Mouse (Mus musculus) liver, embryonic 16.5 days (tissue): ENCODE data around the gene Nup93. TPM values are rescaled to one million over a fixed set of nuclear protein-coding genes. Genes with fewer than 3 reads are reported as not detected.
A peak's percentile ranks its signal among the peaks of the same experiment; 100 is the strongest.

ENCODE experiments used
- ATAC-seq: fragments of 200-750 bp; cut with Nextera tagmentation; 2 replicates; pipeline ENCODE4 v1.8.0; 2017; ENCODE audit warnings: low read depth, mild to moderate bottlenecking, moderate number of reproducible peaks, moderate library complexity
- H3K27ac ChIP-seq: fragments of 300-500 bp; sonication (generic); 2 replicates; pipeline ENCODE4 v1.5.1; 2014; ENCODE audit warnings: mild to moderate bottlenecking, low read length
- H3K27me3 ChIP-seq: fragments of 300-500 bp; sonication (generic); 2 replicates; pipeline ENCODE4 v1.6.1; 2014; ENCODE audit warnings: low read depth, low read length, mixed read lengths; ENCODE audit not compliant: control insufficient read depth, insufficient read depth
- H3K36me3 ChIP-seq: fragments of 300-500 bp; sonication (generic); 2 replicates; pipeline ENCODE4 v1.6.1; 2014; ENCODE audit warnings: mild to moderate bottlenecking; ENCODE audit not compliant: control insufficient read depth, insufficient read depth
- H3K4me1 ChIP-seq: fragments of 300-500 bp; sonication (generic); 2 replicates; pipeline ENCODE4 v1.6.1; 2014; ENCODE audit warnings: low read depth, low read length, mixed read lengths; ENCODE audit not compliant: control insufficient read depth
- H3K4me2 ChIP-seq: fragments of 300-500 bp; sonication (generic); 2 replicates; pipeline ENCODE4 v1.6.1; 2014; ENCODE audit warnings: low read depth, low read length, mixed read lengths
- H3K4me3 ChIP-seq: fragments of 300-500 bp; sonication (generic); 2 replicates; pipeline ENCODE4 v1.5.1; 2014; ENCODE audit warnings: low read depth, mild to moderate bottlenecking, low read length
- H3K9ac ChIP-seq: fragments of 300-500 bp; sonication (generic); 2 replicates; pipeline ENCODE4 v1.6.1; 2014; ENCODE audit warnings: low read depth, low read length
- H3K9me3 ChIP-seq: fragments of 300-500 bp; sonication (generic); replicated peaks from 2 replicates; pipeline ENCODE4 v1.6.1; 2016; ENCODE audit warnings: low read length; ENCODE audit not compliant: control insufficient read depth
- WGBS: fragments of 180-500 bp; shearing (Covaris S2); extraction: QIAGEN DNeasy Blood & Tissue Kit; methylation state at CpG from one replicate; pipeline ENCODE4 v1.1.7; 2014; ENCODE audit not compliant: insufficient replicate concordance; 5-methylcytosine and 5-hydroxymethylcytosine counted together
- polyA plus RNA-seq: library from polyadenylated mRNA; unstranded; fragments of >200 nt; fragmentation: Nextera tagmentation; extraction: Ambion mirVana; gene quantifications from 2 replicates; pipeline ENCODE4 v1.2.1, GENCODE M21; 2015

Nup93 gene
- polyA plus RNA-seq, 1 experiment from 2014 or later = 34.0 TPM

DNA sequence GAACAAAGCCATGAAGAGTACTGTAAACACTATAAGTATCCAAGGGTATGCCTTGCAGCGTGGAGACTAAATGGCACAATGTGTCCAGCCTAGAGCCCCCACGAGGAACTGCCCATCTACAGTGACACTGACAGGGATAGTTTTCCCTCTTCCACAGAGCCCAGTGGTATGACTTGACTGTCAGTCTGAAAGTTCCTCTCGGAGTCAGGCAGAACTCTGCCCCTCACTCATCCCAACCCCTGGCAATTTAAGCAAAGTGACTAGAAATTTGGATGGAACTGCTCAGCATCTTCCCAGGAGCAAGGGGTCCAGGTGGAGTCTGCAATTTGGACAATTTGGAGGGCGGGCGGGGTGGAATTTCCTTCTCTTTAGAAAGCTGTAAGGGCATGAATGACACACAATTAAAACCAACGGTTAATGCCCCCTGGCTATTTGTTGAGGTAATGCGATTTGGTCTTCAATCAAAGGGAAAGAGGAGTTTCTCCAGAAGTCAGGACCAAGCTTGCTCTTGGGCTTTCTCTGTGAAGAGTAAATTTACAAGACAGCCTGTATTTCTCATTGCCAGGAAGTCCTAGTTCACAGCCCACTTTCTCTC, 39.6 kb upstream of the Nup93 start:
- Histone ChIP-seq H3K36me3 (no peaks in the 10 kb centered on the region), H3K4me3 (peak overlapping the region; percentile 86), H3K9me3 (no peaks in the 10 kb centered on the region), H3K27ac (peak overlapping the region; percentile 99), H3K4me2 (peak overlapping the region; percentile 89), H3K9ac (peak overlapping the region; percentile 94), H3K27me3 (no peaks in the 10 kb centered on the region), H3K4me1 (peaks cover 58% of the 10 kb centered on the region)
- ATAC-seq = no peak
- WGBS = 37% methylated on average over 7 of the region's 7 CpGs

DNA sequence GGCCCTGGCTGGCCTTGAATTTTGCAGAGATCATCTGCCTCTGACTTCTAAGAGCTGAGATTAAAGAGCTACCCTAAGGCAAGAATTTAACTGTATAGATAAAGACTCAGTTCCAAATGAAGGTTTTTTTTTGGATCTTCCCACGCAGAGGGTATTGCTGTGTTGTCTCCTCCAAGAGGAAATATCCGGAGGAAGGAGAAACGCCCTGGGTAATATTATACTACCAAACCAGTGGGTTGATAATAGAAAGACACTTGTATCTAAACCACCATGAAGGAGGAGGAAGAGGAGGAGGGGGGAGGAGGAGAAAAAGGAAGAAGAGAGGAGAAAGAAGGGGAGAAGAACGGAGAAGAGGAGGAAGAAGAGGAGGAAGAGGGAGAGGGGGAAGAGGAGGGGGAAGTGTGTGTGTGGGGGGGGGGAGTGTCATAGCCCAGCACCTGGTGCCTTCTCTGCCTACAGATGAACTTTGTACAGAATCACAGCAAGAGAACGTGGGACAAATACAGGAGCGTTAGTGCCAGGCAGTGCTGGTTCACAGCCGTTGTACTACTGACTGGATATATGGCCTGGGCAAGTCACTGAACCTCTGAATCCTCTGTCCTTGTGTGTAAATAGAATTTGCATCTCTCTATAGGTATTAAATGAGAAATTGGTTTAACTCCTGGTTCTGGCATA, 36.5 kb upstream of the Nup93 start:
- H3K4me1 ChIP-seq = peaks cover 51% of the 10 kb centered on the region

DNA sequence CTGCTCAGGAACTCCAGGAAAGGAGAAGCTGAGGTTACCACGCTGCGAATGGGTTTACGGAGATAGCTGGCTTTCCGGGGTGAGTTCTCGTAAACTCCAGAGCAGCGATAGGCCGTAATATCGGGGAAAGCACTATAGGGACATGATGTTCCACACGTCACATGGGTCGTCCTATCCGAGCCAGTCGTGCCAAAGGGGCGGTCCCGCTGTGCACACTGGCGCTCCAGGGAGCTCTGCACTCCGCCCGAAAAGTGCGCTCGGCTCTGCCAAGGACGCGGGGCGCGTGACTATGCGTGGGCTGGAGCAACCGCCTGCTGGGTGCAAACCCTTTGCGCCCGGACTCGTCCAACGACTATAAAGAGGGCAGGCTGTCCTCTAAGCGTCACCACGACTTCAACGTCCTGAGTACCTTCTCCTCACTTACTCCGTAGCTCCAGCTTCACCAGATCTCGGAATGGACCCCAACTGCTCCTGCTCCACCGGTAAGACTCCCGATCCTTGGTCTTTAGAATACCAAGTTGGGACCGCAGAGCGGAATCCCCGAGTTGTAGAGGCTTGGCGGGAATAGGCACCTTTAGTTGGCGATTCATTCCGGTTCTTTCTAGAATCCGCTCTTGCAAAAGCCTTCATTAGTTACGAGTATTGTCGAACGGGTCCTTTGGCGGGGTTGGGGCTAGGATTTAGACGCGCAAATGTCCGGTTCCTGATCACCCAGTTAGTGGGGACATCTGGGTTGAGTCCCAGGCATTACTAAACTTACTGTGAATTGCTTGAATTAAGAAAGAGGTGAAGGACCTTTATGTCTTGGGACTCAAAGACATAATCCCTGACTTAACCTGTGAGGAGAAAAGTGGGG, 35.3 kb upstream of the Nup93 start, which contains the start of gene Mt1:
Gene Mt1, plus strand, starts transcription at position 226 of the 856 bp plus-strand sequence.
- WGBS = under 1% methylated on average over 50 of the region's 50 CpGs
- peak; percentile 90 for ATAC-seq

More for the DNA sequence above, 36.5 kb upstream of the Nup93 start:
- peak overlapping the region; percentile 100 for H3K27ac ChIP-seq
- H3K9me3 ChIP-seq = no peaks in the 10 kb centered on the region
- no peaks in the 10 kb centered on the region for H3K36me3 ChIP-seq
- ATAC-seq = no peak
- peak overlapping the region; percentile 75 for H3K4me3 ChIP-seq
- H3K27me3 ChIP-seq = no peaks in the 10 kb centered on the region
- 56% methylated on average over 7 of the region's 7 CpGs for WGBS
- H3K4me2 ChIP-seq = peak overlapping the region; percentile 66
- peak overlapping the region; percentile 74 for H3K9ac ChIP-seq

DNA sequence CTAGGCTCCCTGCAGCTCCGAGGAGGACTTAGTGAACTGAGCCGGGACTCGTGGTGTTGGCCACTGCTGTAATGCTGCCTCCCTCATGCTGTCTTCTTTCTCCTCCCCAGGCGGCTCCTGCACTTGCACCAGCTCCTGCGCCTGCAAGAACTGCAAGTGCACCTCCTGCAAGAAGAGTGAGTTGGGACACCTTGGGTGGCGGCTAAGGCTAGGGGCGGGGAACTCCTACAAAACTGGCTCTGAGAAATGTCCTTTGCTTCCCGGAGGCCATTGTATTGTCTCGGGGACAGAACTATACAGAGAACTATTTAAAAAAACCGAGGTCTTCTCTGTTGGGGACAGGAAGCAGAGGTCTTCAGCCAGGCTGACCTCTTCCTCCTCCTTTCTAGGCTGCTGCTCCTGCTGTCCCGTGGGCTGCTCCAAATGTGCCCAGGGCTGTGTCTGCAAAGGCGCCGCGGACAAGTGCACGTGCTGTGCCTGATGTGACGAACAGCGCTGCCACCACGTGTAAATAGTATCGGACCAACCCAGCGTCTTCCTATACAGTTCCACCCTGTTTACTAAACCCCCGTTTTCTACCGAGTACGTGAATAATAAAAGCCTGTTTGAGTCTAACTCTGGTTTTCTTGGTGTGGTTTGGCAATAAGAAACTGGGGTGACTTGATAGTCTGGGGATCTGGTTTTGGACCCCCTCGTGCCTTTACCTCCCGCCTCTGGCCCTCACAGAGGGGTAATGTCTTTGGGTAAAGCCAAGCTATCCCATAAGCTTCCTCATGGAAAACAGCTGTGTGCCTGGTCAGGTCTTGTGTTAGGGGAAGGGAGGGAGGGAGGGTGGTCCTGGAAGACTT, 34.4 kb upstream of the Nup93 start:
- H3K4me1 ChIP-seq = peaks cover 62% of the 10 kb centered on the region
- H3K9me3 ChIP-seq = no peaks in the 10 kb centered on the region
- peak overlapping the region; percentile 100 for H3K27ac ChIP-seq
- peak overlapping the region; percentile 78 for H3K9ac ChIP-seq
- ATAC-seq = no peak
- no peaks in the 10 kb centered on the region for H3K36me3 ChIP-seq
- H3K27me3 ChIP-seq = peaks cover 4% of the 10 kb centered on the region; the same call in 1 of the 2 replicates
- H3K4me3 ChIP-seq = peak overlapping the region; percentile 75
- WGBS = 3% methylated on average over 25 of the region's 25 CpGs
- H3K4me2 ChIP-seq = peak overlapping the region; percentile 66

More for the DNA sequence above, 35.3 kb upstream of the Nup93 start, which contains the start of gene Mt1:
- Histone ChIP-seq H3K4me3 (peak within 1 kb of the TSS; percentile 75), H3K4me2 (peak within 1 kb of the TSS; percentile 66), H3K9ac (peak within 1 kb of the TSS; percentile 78), H3K9me3 (no peaks in the 10 kb centered on the region), H3K27me3 (no peaks in the 10 kb centered on the region), H3K36me3 (no peaks in the 10 kb centered on the region), H3K27ac (peak within 1 kb of the TSS; percentile 100), H3K4me1 (peaks cover 62% of the 10 kb centered on the region)

DNA sequence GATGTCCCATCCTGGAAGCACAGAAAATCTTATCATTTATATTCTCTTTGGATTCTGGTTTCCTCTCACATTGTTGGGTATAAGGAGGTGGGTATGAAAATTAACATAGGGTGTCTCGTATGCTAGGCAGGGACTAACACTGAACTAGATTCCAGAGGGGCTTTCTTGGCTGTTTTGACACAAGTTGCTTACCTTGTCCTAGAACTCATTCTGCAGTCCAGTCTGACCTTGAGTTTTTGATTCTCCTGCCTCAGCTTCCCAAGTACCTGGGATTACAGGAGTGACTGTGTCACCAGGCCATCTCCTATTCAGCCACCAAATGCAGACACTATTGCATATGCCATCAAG, 33.8 kb upstream of the Nup93 start:
- H3K27ac ChIP-seq = peak overlapping the region; percentile 100
- H3K27me3 ChIP-seq = peaks cover 4% of the 10 kb centered on the region; the same call in 1 of the 2 replicates
- peak overlapping the region; percentile 75 for H3K4me3 ChIP-seq
- H3K4me2 ChIP-seq = peak overlapping the region; percentile 66
- 54% methylated on average over 1 of the region's 1 CpGs for WGBS
- H3K36me3 ChIP-seq = no peaks in the 10 kb centered on the region
- H3K9me3 ChIP-seq = no peaks in the 10 kb centered on the region
- H3K4me1 ChIP-seq = peaks cover 62% of the 10 kb centered on the region
- ATAC-seq = no peak
- H3K9ac ChIP-seq = peak overlapping the region; percentile 78

DNA sequence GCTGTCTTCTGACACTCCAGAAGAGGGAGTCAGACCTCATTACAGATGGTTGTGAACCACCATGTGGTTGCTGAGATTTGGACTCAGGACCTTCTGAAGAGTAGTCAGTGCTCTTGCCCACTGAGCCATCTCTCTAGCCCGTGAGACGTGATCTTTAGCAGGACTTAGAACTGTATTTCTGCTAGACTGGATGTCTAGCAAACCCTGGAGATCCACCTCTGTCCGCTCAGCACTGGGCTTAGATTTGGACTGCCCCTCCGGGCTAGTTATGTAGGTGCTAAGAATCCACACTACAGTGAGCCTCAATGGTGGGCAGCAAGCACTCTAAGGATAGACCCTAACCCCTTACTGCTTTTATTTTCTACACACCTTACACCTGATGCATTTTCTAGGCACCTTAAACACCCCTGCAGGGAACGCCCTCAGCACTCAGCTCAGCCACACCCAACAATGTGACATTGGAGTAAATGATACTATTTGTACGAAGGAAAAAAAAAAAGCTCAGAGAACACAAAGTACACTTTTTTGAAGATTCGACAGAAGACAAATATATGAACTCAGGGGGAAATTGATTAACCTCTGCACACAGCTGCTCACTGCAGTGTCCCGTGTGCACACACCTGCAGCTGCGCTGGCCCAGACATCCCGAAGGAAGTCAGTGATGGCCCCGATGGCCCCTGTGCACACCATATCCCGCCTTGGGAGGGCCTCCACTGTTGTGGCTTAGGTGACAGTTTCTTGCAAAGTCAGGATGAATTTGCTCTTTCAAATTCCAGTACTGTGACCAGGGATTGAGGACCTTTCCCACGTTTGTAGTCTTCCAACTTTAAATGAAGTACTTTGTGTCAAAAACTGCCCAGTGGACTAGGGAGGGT, 32.1 kb upstream of the Nup93 start:
- peaks cover 73% of the 10 kb centered on the region for H3K4me1 ChIP-seq

DNA sequence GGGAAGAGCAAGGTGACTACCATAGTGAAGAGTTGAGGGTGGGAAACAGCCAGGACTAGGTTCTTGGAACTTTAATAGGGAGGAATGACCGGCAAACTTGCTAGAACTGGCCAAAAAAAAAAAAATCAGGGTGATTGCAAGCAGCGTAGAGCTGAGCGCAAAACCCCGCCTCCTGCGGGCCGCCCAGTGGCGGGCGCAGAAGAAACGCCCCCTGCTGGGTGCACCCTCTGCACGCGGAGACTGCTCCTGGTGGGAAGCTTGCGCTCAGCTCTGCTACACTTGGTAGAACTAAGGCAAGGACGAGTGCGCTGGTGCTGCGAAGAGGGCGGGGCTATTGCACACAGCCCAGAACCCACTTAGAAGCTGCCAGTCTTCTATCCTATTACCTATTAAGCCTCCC, 31.2 kb upstream of the Nup93 start:
- Histone ChIP-seq H3K4me3 (peak overlapping the region; percentile 61), H3K9ac (peak overlapping the region; percentile 64), H3K4me1 (peaks cover 69% of the 10 kb centered on the region), H3K4me2 (peak overlapping the region; percentile 86), H3K36me3 (no peaks in the 10 kb centered on the region), H3K27ac (peak overlapping the region; percentile 96), H3K9me3 (no peaks in the 10 kb centered on the region), H3K27me3 (peaks cover 7% of the 10 kb centered on the region; the same call in 1 of the 2 replicates)
- 0% methylated on average over 16 of the region's 16 CpGs for WGBS
- peak; percentile 57 for ATAC-seq

More for the DNA sequence above, 32.1 kb upstream of the Nup93 start:
- Histone ChIP-seq H3K9me3 (no peaks in the 10 kb centered on the region), H3K36me3 (no peaks in the 10 kb centered on the region), H3K27ac (peak overlapping the region; percentile 96), H3K9ac (peak overlapping the region; percentile 64), H3K4me3 (peak overlapping the region; percentile 61), H3K4me2 (peak overlapping the region; percentile 86), H3K27me3 (peaks cover 4% of the 10 kb centered on the region; the same call in 1 of the 2 replicates)
- 46% methylated on average over 13 of the region's 13 CpGs for WGBS
- ATAC-seq = no peak
